Mouse (Mus musculus) embryonic fibroblast, embryonic 13.5 days (primary cell): ENCODE results near the gene Stox2.

Experiments used
- CTCF ChIP-seq: IDR thresholded peaks from 2 replicates; pipeline ENCODE4 v1.5.1; 2011; ENCODE audit warnings: mild to moderate bottlenecking, control low read depth, low read length, moderate library complexity, borderline replicate concordance; ENCODE audit not compliant: insufficient read depth
- POLR2A ChIP-seq: IDR thresholded peaks from 2 replicates; pipeline ENCODE4 v1.6.1; 2011; ENCODE audit warnings: low read depth, mild to moderate bottlenecking, control low read depth, low read length, moderate library complexity

DNA sequence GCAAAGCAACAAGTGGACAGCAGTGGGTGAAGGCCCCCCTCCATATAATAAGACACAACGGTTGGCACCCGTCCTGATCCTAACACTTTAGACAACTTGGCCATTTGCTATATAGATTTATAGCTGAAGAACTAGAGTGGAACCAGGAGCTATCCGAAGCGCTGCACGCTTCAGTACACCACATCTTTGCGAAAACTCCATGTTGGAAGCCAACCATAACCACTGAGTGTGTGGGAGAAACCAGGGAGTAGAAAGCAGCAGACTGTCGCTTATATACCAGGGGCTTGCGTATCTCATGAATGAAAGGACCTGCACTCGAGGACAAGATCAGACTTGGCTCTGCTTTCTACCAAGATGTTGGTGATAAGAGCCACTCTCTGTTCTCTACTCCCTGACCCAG, 234.0 kb downstream of the Stox2 start:
- TF ChIP-seq CTCF, result no peak
- no peak for TF ChIP-seq POLR2A
